Mouse (Mus musculus) stomach, embryonic 14.5 days (tissue): ENCODE data around the gene 1110008P14Rik. TPM values are rescaled to one million over a fixed set of nuclear protein-coding genes. Genes with fewer than 3 reads are reported as not detected.
A peak's percentile ranks its signal among the peaks of the same experiment; 100 is the strongest.

Experiments used
- ATAC-seq: fragments of 200-750 bp; cut with Nextera tagmentation; 2 replicates; pipeline ENCODE4 v1.8.0; 2017; ENCODE audit warnings: low read depth, moderate TSS enrichment; ENCODE audit not compliant: insufficient number of reproducible peaks, insufficient read depth, low FRiP score
- H3K27ac ChIP-seq: fragments of 300-500 bp; sonication (generic); 2 replicates; pipeline ENCODE4 v1.5.1; 2014; ENCODE audit warnings: mild to moderate bottlenecking, low read length, moderate library complexity, mixed read lengths
- H3K27me3 ChIP-seq: fragments of 300-500 bp; sonication (generic); 2 replicates; pipeline ENCODE4 v1.6.1; 2014; ENCODE audit warnings: low read length, control low read depth, mixed read lengths; ENCODE audit not compliant: control insufficient read depth, insufficient read depth
- H3K36me3 ChIP-seq: fragments of 300-500 bp; sonication (generic); 2 replicates; pipeline ENCODE4 v1.6.1; 2014; ENCODE audit warnings: mild to moderate bottlenecking, control low read depth, low read length, moderate library complexity, mixed read lengths; ENCODE audit not compliant: control insufficient read depth, insufficient read depth
- H3K4me1 ChIP-seq: fragments of 300-500 bp; sonication (generic); 2 replicates; pipeline ENCODE4 v1.6.1; 2014; ENCODE audit warnings: low read length, control low read depth, mixed read lengths; ENCODE audit not compliant: control insufficient read depth, insufficient read depth
- H3K4me2 ChIP-seq: fragments of 300-500 bp; sonication (generic); replicated peaks from 2 replicates; pipeline ENCODE4 v1.6.1; 2014; ENCODE audit warnings: low read depth, low read length, control low read depth
- H3K4me3 ChIP-seq: fragments of 300-500 bp; sonication (generic); 2 replicates; pipeline ENCODE4 v1.5.1; 2014; ENCODE audit warnings: low read depth, low read length, control low read depth
- H3K9ac ChIP-seq: fragments of 300-500 bp; sonication (generic); replicated peaks from 2 replicates; pipeline ENCODE4 v1.6.1; 2014; ENCODE audit warnings: low read depth, mild to moderate bottlenecking, control low read depth, low read length, moderate library complexity, mixed read lengths
- H3K9me3 ChIP-seq: fragments of 300-500 bp; sonication (generic); 2 replicates; pipeline ENCODE4 v1.6.1; 2016; ENCODE audit warnings: low read depth, low read length, control low read depth; ENCODE audit not compliant: control insufficient read depth
- WGBS: fragments of 180-500 bp; shearing (Covaris S2); extraction: QIAGEN DNeasy Blood & Tissue Kit; methylation state at CpG from one replicate; pipeline ENCODE4 v1.1.7; 2014; 5-methylcytosine and 5-hydroxymethylcytosine counted together
- polyA plus RNA-seq: library from polyadenylated mRNA; unstranded; fragments of >200 nt; fragmentation: Nextera tagmentation; extraction: Ambion mirVana; gene quantifications from 2 replicates; pipeline ENCODE4 v1.2.1, GENCODE M21; 2014

1110008P14Rik gene
- polyA plus RNA-seq, 1 experiment from 2014 or later: 46.3 TPM

DNA sequence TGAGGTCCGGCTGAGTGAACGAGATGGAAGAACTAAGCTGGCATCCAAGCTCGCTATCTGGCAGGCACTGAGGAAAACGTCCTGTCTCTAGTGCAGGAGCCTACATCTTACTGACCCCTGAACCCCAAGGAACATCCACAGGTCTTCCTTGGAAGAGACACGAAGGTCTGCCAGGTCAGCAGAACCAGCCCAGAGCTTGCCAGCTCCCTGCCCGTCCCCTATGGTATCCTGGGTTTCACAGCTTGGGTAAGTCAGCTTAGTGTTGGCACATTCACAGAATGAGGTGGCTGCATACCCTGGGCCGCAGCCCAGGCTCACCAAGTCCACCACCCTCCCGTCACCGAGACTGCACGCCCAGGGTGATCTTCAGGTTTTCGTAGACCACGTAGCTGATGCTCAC lies 34.1 kb upstream of the 1110008P14Rik start:
- 92% methylated on average over 12 of the region's 12 CpGs for WGBS
- peaks cover 49% of the 10 kb centered on the region for H3K36me3 ChIP-seq
- no peaks in the 10 kb centered on the region for H3K27me3 ChIP-seq
- no peak overlapping the region for H3K9ac ChIP-seq
- no peaks in the 10 kb centered on the region for H3K9me3 ChIP-seq
- no peak overlapping the region for H3K4me3 ChIP-seq
- peaks cover 4% of the 10 kb centered on the region; the same call in 1 of the 2 replicates for H3K4me1 ChIP-seq
- ATAC-seq: no peak
- H3K27ac ChIP-seq: no peak overlapping the region
- no peak overlapping the region for H3K4me2 ChIP-seq

DNA sequence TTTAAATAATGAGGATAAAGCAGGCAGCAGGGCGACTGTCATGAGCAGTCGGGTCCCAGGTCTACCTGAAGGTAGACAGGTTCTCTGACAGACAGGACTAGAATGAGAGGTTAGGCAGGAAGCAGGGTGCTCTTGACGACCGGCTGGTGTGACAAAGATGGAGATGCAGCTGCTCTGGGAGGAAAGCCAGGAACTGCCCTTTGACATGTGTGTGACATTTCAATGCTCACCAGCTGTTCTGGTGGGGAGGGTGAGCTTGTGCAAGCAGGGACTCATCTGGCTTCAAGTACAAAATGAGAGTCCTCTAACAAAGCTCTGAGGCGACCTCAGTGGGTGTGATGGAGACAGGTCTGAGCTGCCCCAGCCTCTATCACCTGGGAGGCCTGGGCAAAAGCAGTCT lies 32.2 kb upstream of the 1110008P14Rik start:
- Histone ChIP-seq H3K9me3 (no peaks in the 10 kb centered on the region), H3K4me3 (no peak overlapping the region), H3K27me3 (no peaks in the 10 kb centered on the region), H3K4me2 (no peak overlapping the region), H3K36me3 (peaks cover 38% of the 10 kb centered on the region), H3K27ac (no peak overlapping the region), H3K9ac (no peak overlapping the region), H3K4me1 (peaks cover 4% of the 10 kb centered on the region; the same call in 1 of the 2 replicates)
- 33% methylated on average over 5 of the region's 5 CpGs for WGBS
- ATAC-seq: no peak

DNA sequence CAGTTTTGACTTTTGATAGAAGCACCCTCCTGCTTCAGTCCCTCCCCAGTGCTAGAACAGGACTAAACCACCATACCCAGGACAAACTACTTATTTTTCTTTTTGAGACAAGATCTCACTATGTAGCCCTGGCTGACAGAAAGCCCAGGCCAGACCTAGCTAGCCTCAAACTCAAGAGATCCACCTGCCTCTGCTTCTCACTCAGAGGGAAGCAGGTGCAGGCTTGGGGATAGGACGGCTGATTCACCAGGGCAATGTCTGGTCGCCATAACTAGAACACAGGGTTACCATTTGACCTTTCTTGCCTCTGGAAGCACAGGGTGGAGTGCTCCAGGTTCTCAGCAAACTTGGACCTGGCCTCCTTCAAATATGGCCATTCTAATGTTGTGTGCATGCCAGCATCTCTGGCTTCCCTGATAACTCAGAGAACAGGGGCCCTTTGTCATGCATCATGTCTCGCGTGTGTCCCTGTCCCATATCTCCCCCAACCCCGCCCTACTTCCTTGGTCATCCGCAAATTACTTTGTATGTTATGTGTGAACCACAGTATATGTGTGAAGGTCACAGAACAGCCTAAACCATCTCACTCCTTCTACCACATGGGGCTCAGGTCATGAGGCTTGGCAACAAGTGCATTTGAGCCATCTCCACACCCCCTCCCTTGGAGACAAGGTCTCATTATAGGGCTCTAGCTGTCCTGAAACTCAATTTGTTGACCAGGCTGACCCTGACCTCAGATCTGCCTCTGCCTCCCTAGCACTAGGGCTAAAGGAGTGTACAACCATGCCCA lies 31.2 kb upstream of the 1110008P14Rik start:
- no peak for ATAC-seq
- no peak overlapping the region for H3K4me2 ChIP-seq
- H3K9me3 ChIP-seq: no peaks in the 10 kb centered on the region
- no peak overlapping the region for H3K4me3 ChIP-seq
- H3K27ac ChIP-seq: no peak overlapping the region
- H3K4me1 ChIP-seq: peaks cover 4% of the 10 kb centered on the region; the same call in 1 of the 2 replicates
- WGBS: 85% methylated on average over 6 of the region's 6 CpGs
- no peaks in the 10 kb centered on the region for H3K27me3 ChIP-seq
- no peak overlapping the region for H3K9ac ChIP-seq
- peaks cover 30% of the 10 kb centered on the region for H3K36me3 ChIP-seq

DNA sequence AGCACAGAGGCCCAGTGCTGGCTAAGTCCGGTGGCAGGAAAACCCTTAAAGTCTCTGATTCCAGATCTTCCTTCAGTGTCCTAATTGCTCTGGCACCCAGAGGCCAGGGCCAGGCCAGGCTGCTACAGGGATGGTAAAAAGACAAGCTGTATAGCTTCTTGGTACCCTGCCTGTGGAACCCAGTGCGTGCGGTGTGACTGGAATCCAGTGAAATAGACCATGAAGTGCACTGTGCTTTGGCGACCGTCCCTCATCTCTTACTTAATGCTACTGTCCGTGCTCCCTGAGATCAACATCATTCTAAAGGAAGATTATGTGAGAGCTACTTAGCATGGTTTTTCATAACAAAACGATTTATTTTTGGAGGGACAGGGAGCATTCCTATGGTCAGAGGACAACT lies 29.7 kb upstream of the 1110008P14Rik start:
- no peak overlapping the region for H3K9ac ChIP-seq
- no peak overlapping the region for H3K4me3 ChIP-seq
- H3K4me2 ChIP-seq: no peak overlapping the region
- no peaks in the 10 kb centered on the region for H3K27me3 ChIP-seq
- peaks cover 4% of the 10 kb centered on the region; the same call in 1 of the 2 replicates for H3K4me1 ChIP-seq
- no peak overlapping the region; the same call in 1 of the 2 replicates for H3K27ac ChIP-seq
- H3K36me3 ChIP-seq: peaks cover 16% of the 10 kb centered on the region
- ATAC-seq: no peak
- WGBS: 84% methylated on average over 7 of the region's 7 CpGs
- no peaks in the 10 kb centered on the region for H3K9me3 ChIP-seq

DNA sequence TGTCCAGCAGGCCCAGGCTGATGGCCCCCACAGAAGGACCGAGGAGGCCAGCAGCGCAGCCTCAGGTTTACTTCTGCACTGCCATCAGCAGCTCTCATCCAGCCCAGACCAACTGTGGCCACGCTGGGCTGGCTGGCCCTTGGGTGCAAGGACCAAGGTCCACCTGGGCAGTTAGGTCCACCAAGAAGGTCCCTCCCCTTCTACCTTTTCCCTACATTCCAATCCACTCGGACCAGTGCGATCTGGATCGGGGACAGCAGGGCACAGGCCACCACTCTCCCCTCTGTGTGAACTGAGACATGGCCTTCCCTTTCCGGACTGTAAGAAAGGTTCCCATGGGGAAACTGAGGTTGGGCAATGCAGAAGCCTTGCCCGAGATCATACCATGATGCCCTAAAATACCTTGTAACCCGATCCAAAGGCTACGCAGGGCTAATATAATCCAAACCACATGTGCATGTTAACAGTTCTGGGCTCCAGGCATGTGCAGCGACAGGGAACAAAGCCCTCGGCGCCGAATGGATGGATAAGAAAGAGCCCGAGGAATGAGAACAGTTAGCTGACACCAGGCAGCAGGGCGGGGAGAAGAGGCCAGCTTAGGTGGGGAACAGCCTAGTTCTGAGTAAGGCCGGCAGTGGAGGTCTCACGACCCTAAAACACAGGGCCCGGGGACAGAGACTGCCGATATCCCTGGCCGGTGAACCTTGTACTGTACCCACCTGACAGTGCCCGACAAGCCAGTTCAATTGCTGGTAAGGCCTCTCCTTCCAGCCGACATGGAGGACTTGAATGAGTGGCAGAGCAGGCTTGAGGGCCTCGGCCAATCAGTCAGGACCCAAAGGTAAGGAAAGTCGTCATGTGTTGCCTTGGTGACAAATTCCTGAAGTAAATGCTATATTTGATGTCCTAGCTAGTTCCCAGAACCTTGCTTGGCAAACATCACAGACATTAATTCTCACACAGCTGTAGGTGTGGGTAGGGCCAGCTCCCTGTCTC lies 27.0 kb upstream of the 1110008P14Rik start:
- Histone ChIP-seq H3K27me3 (no peaks in the 10 kb centered on the region), H3K9ac (no peak overlapping the region), H3K4me3 (no peak overlapping the region), H3K4me1 (no peaks in the 10 kb centered on the region), H3K27ac (no peak overlapping the region), H3K36me3 (no peaks in the 10 kb centered on the region), H3K9me3 (no peaks in the 10 kb centered on the region), H3K4me2 (no peak overlapping the region)
- 64% methylated on average over 25 of the region's 25 CpGs for WGBS
- 0 out of 2 replicates have a peak, but pooled peaks have one; percentile 21 for ATAC-seq

DNA sequence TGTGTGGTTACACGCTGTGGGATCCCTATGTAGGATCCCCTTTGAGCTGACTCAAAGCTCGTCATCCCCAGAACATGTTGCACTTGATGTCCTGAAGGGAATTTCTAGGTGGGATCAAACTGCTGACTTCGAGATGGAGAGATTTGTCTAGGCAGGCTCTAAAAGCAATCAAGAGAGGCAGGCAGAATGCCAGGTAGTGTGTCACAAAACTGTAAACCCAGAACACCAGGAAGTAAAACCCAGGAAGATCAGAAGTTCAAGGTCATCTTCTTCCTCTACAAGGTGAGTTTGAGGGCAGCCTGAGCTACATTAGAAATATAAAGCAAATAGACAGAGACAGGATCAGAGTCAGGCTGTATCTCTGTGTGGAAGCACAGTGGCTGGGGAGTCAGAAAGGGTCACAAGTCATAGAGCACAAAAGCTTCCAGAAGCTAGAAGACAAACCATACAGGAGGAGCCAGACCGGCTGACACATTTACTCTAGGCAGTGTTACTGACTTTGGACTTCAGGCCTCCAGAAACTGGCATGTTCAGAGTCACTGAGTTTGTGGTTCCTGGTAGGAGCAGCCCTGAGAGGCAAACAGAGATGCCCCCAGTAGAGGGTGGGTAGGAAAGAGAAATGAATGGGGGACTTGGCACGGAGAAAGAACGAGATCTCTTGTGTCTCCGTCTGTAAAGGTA lies 25.5 kb upstream of the 1110008P14Rik start:
- no peak overlapping the region for H3K27ac ChIP-seq
- no peaks in the 10 kb centered on the region for H3K9me3 ChIP-seq
- H3K9ac ChIP-seq: no peak overlapping the region
- H3K27me3 ChIP-seq: no peaks in the 10 kb centered on the region
- H3K4me2 ChIP-seq: no peak overlapping the region
- 80% methylated on average over 7 of the region's 7 CpGs for WGBS
- peaks cover 4% of the 10 kb centered on the region; the same call in 1 of the 2 replicates for H3K36me3 ChIP-seq
- ATAC-seq: no peak
- H3K4me3 ChIP-seq: no peak overlapping the region
- no peaks in the 10 kb centered on the region for H3K4me1 ChIP-seq

DNA sequence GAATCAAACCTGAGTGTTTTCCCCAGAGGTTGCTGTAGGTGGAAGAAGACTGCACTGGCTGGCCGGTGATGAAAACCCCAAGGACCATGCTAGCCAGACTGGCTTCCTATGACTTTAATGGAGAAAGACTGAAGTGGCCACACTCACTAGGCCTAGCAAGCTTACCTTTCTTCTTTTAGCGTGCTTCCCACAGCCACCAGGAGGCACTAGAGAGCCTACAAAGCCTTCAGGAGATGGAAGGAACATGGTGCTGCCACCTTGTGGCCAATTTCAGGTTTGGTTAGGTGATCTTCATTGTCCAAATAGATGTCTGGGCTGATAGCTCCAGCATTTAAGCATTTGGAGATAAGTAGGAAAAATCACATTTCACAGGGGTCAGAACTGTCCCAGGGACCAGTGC lies 22.9 kb upstream of the 1110008P14Rik start:
- ATAC-seq: no peak
- 13% methylated on average over 2 of the region's 2 CpGs for WGBS
- Histone ChIP-seq H3K4me1 (no peaks in the 10 kb centered on the region), H3K9ac (no peak overlapping the region), H3K36me3 (peaks cover 12% of the 10 kb centered on the region; the same call in 1 of the 2 replicates), H3K27ac (no peak overlapping the region), H3K9me3 (no peaks in the 10 kb centered on the region), H3K27me3 (no peaks in the 10 kb centered on the region), H3K4me2 (no peak overlapping the region), H3K4me3 (no peak overlapping the region)

DNA sequence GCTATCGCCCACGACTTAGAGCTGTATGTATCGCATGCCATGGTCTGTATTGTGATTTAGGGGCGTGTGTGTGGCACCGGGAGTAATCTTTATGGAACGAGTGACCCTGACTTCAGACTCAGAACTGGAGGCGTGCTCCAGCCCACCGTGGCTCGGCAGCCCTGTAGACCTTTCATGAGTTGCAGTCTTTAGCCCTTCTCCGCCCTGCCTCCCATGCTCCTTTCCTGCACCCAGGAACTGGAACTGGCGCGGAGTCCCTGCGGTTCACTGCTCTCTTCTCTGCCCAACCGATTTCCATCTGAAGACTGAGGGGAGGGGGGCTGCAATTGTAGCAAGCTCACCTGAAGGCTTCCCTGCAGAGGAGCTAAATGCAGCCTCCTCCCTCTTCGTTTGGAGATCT lies 15.0 kb upstream of the 1110008P14Rik start:
- peaks cover 6% of the 10 kb centered on the region; the same call in 1 of the 2 replicates for H3K4me1 ChIP-seq
- no peaks in the 10 kb centered on the region for H3K27me3 ChIP-seq
- H3K4me3 ChIP-seq: peak overlapping the region; percentile 80
- H3K9ac ChIP-seq: peak overlapping the region; percentile 70
- ATAC-seq: no peak
- H3K9me3 ChIP-seq: no peaks in the 10 kb centered on the region
- H3K36me3 ChIP-seq: peaks cover 7% of the 10 kb centered on the region; the same call in 1 of the 2 replicates
- no peak overlapping the region; the same call in 1 of the 2 replicates for H3K27ac ChIP-seq
- H3K4me2 ChIP-seq: peak overlapping the region; percentile 95
- WGBS: 0% methylated on average over 15 of the region's 15 CpGs
